Mouse (Mus musculus): ENCODE measurements at regions not wholly inside any gene's neighbourhood (a gene's known extent, or its start where the extent isn't known, plus 50 kb on each side); places are given as distances from the start of the nearest gene placed in this dataset.

DNA sequence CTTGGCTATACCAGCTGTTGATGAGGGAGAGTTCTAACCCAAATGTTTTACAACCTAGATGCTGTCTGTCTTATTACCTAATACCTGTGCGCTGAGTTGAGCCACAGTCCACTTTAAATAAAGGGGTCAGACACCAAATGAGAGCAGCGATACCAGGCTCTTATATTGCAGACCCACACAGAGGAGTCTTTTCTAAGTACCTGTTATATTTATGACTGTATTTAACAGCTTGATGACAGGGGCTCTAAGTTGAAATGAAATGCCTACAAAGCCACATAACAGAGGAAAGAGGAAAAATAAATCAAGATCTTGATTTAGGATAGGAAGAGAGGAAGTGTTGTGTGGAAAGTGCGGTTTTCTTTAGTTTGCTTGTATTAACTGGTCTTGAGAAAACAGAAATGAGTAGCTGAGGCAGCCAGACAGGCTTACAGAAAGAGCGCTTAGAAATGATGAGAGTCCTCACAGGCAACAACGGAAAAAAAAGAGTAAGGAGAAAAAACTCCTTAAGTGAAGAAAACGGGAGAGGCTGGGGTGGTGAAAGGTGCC is 281.6 kb upstream of the Pfn2 start:
- DNase-seq (ENCODE audit: low spot score) = no peak
- intact Hi-C loops (cut with DNase I) = no loop called here

DNA sequence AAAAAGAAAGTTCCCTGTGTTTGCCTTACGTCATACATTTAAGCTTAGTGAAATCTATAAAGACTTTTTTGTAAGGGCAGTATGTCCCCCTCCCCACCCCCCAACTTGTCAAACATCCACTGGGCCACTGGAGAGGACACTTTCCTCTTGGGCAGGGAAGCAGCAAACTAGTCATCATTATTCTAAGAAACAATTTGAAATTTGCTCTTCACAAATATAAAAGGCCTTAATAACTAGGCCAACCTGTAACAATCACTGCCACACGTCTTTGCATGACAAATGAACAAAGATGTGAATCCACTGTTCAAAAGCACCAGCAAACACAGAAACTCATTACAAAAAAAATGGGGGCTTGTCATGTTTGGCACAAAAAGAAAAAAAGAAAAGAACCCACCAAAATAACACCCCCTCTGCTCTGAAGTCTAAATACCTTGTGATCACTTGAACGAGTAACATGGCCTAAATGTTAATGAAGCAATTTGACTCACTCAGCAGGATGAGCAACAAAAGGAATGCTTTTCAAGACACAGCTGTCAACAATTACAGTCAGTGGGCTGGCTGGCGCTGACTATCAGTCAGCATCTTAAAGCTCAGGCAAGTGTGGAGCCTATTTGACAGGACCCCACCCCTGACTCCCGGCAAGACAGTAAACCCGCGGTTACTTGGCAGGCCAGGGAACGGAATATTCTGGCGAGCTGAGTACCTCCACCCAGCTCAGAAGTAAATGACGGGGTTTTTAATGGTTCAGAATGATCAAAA is 278.7 kb upstream of the Tsc22d2 start:
- DNase-seq (ENCODE audit: low spot score) = no peak
- intact Hi-C loops (cut with DNase I) = no loop called here

GRCm38 (mm10) chr3:58138726-58139585 is 275.6 kb upstream of the Tsc22d2 start:
- intact Hi-C loops (cut with DNase I) = loop anchor here (1.0 kb wide), 1 partner anchor 20 kb away; no protein-coding TSS in a partner anchor
- DNase-seq (ENCODE audit: low spot score) = no peak

DNA sequence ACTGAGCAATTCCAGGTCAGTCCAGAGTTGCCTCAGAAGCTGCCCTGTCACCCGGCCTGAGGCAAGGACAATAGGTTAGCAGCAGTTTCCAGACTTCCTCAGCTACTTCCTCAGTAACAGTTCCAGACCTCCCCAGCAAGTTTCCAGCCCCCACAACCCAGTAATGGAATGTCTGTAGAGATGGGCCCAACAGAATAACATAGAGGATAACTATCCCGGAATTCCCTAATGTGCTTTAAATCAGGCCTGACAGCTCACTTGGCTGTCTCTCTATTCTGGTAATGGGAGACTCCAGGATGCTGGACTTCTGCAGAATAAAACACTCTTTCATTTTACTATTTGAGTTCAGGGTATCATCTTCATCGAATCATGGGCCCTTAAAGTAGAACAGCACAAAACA is 268.4 kb upstream of the Tsc22d2 start:
- intact Hi-C loops (cut with DNase I) = no loop called here
- no peak for DNase-seq (ENCODE audit: low spot score)

DNA sequence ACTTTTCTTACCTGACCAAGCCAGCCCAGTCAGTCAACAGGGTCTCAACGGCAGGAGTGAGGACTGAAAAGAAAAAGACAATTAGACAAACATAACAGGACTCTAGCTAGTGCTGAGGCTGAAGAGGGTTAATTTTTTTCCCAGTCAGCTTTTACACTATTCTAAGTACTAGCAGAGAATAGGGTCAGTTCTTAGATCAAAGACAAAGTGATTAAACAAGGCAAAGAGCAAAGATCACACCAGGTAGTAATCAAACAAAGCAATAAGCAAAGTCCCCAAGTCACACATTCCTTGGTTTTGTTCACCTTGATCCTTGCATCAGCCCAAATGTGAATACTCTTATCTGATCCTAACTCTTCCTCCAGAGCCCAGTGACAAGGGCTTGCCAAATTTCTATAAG is 267.8 kb upstream of the Tsc22d2 start:
- no peak for DNase-seq (ENCODE audit: low spot score)
- intact Hi-C loops (cut with DNase I) = no loop called here

GRCm38 (mm10) chr3:58153141-58153540 is 261.4 kb upstream of the Tsc22d2 start:
- no peak for DNase-seq (ENCODE audit: low spot score)
- intact Hi-C loops (cut with DNase I) = no loop called here

GRCm38 (mm10) chr3:58153874-58154756 is 260.4 kb upstream of the Tsc22d2 start:
- intact Hi-C loops (cut with DNase I) = no loop called here
- DNase-seq (ENCODE audit: low spot score) = no peak

- intact Hi-C loops (cut with DNase I) = loop anchor here (1.0 kb wide), 1 partner anchor 21 kb away; no protein-coding TSS in a partner anchor
- no peak for DNase-seq (ENCODE audit: low spot score)
These were observed 255.1 kb upstream of the Tsc22d2 start for GRCm38 (mm10) chr3:58159384-58159783.

- DNase-seq (ENCODE audit: low spot score) = peak; percentile 49
- intact Hi-C loops (cut with DNase I) = loop anchor here (2.0 to 10.0 kb wide), 2 partner anchors 143 to 329 kb away; no protein-coding TSS in a partner anchor
These were observed 252.3 kb upstream of the Tsc22d2 start for GRCm38 (mm10) chr3:58162238-58162637.

DNA sequence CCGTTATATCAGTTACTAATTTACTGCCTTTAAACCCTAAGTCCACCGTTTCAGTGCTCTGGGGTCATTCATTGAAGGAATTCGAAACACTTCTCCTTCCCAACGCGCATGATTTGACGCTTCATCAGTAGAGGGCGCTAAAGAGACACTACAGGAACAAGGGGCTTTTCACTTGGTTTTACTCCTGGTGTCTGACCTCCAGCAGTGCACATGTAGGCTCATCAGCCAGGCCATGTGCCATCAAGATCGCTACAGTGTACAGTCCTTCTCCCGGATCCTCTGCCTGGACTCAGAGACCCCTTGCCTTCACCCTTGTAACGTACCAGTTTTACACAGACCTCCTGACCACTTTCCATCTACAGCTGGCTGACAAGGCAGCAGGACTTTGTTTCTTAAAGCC is 250.7 kb upstream of the Tsc22d2 start:
- intact Hi-C loops (cut with DNase I) = loop anchor here (2.0 to 10.0 kb wide), 3 partner anchors 141 to 327 kb away; partner anchors contain the start of gene Tsc22d2
- DNase-seq (ENCODE audit: low spot score) = peak; percentile 35

DNA sequence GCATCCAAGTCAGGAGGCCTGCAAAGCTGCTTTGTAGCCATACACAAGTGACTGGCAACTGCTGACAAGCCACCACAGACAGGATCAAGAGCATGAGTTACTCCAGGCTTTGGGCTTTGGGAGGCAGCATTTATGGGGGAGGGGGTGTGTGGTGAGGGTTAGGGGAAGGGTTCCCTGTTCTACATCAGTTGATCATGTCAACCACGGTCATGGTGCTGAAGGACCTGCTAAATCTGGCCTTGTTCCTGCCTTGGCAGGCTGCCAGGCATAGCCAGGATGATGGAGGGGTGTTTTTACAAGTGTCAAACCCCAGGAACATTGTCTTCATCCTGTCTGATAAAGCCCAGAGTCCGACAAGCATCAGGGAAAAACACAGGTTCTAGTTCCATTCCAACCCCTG is 247.9 kb upstream of the Tsc22d2 start:
- intact Hi-C loops (cut with DNase I) = loop anchor here (10.0 kb wide), 1 partner anchor 138 kb away; no protein-coding TSS in a partner anchor
- DNase-seq (ENCODE audit: low spot score) = no peak

GRCm38 (mm10) chr3:58167121-58167520 is 247.4 kb upstream of the Tsc22d2 start:
- no peak for DNase-seq (ENCODE audit: low spot score)
- intact Hi-C loops (cut with DNase I) = loop anchor here (10.0 kb wide), 1 partner anchor 138 kb away; no protein-coding TSS in a partner anchor

- intact Hi-C loops (cut with DNase I) = loop anchor here (10.0 kb wide), 1 partner anchor 137 kb away; no protein-coding TSS in a partner anchor
- DNase-seq (ENCODE audit: low spot score) = no peak
These were observed 246.7 kb upstream of the Tsc22d2 start for GRCm38 (mm10) chr3:58167761-58168290.

DNA sequence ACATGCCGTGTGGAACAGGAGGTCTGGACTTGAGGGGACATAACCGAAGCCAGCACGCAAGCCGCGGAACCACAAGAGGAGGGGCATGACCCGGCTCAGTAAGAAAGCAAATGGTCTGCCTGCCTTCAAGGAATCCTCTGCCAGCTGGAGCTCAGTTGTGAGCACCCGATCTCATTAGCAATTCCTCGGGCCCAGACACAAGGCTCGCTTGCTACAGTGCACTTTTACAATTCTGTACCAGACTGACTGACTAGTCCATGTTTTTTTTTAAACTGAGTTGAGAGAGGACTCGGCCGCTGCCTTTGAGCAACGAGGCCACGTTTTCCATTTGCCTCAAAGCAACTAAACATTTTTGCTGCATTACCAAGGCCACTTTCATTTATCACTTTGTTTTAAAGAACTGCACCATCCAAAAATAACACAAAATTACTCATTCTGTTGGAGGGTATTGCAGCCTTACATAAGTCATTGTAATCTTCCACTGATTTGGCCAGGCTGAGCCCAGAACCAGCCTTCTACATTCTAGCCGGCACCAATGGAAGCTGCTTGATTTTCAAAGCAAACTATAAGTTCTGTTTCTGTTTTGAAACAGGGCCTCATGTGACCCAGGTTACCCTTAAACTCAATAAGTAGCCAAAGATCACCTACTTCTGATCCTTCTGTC is 245.9 kb upstream of the Tsc22d2 start:
- intact Hi-C loops (cut with DNase I) = loop anchor here (10.0 kb wide), 1 partner anchor 136 kb away; no protein-coding TSS in a partner anchor
- peak; percentile 24 for DNase-seq (ENCODE audit: low spot score)

GRCm38 (mm10) chr3:58169786-58170185 is 244.7 kb upstream of the Tsc22d2 start:
- DNase-seq (ENCODE audit: low spot score) = no peak
- intact Hi-C loops (cut with DNase I) = loop anchor here (10.0 kb wide), 1 partner anchor 135 kb away; no protein-coding TSS in a partner anchor

- intact Hi-C loops (cut with DNase I) = no loop called here
- no peak for DNase-seq (ENCODE audit: low spot score)
These were observed 242.4 kb upstream of the Tsc22d2 start for GRCm38 (mm10) chr3:58172096-58172495.

DNA sequence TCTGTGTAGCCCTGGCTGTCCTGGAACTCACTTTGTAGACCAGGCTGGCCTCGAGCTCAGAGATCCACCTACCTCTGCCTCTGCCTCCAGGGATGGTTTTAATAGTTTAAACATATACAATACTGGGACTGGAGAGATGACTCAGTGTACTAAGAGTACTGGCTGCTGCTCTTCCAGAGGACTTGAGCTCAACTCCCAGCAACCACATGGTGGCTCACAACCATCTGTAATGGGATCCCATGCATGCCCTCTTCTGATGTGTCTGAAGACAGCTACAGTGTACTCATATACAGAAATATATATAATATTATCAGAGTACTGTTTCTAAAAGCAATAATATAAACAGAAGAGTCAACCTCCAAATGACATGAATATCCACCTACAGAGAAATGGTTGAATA is 240.7 kb upstream of the Tsc22d2 start:
- no peak for DNase-seq (ENCODE audit: low spot score)
- intact Hi-C loops (cut with DNase I) = no loop called here

- intact Hi-C loops (cut with DNase I) = no loop called here
- DNase-seq (ENCODE audit: low spot score) = no peak
These were observed 232.8 kb upstream of the Tsc22d2 start for GRCm38 (mm10) chr3:58181715-58182114.

DNA sequence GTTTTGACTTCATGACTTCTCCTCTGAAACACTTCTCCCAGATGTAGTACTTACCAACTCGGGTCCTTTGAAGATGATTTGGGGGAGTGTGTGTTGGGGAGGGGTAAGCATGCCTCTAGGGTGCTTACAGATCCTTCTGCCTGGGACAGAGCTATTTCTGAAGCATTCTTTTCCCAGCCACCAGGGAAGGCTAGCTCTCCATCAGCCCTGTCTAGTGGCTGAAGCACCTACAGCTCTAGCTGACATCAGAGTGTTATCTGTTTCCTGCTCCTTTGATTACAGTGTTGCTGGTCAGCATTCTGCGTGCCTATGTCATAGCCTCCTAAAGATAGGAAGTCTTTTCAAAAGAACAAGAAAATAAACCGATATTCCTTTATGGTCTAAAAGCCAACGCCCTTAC is 232.2 kb upstream of the Tsc22d2 start:
- no peak for DNase-seq (ENCODE audit: low spot score)
- intact Hi-C loops (cut with DNase I) = no loop called here

All from heart, postnatal 25 days (tissue).